Mouse (Mus musculus): ENCODE results near the gene Plekhg2. TPM values are rescaled to one million over a fixed set of nuclear protein-coding genes. Genes with fewer than 3 reads are reported as not detected.

Plekhg2 gene
- total and polyA plus RNA-seq, 3 experiments = 10.4 to 16.3 (median 14.3) TPM

GRCm38 (mm10) chr7:28359854-28360253 lies 12.5 kb downstream of the Plekhg2 start:
- Histone ChIP-seq H3K4me3 (no peak overlapping the region), H3K36me3 (ENCODE audit: control insufficient read depth, insufficient read depth, low read length) (no peaks in the 10 kb centered on the region), H3K27ac (no peak overlapping the region), H3K27me3 (ENCODE audit: control insufficient read depth, insufficient read depth, low read length) (no peaks in the 10 kb centered on the region), H3K79me2 (replicated peaks; ENCODE audit: control insufficient read depth, insufficient read depth, low read length) (no peaks in the 10 kb centered on the region), H3K4me1 (ENCODE audit: control insufficient read depth, insufficient read depth, low read length) (peaks cover 8% of the 10 kb centered on the region), H3K9ac (ENCODE audit: low read depth, low read length) (no peak overlapping the region)
- 78% methylated on average over 10 of the region's 10 CpGs for WGBS
- intact Hi-C loops (cut with DNase I) = no loop called here
- TF ChIP-seq CTCF (IDR thresholded peaks at IDR 0.05) (no peak), EP300 (IDR thresholded peaks at IDR 0.05; ENCODE audit: insufficient read depth, low read depth, low read length) (no peak), POLR2A (IDR thresholded peaks at IDR 0.05; ENCODE audit: insufficient read depth, low read depth, low read length) (no peak)
- peak in 1 of 2 experiments; percentile 25 for DNase-seq

- no peaks in the 10 kb centered on the region for H3K27me3 ChIP-seq (ENCODE audit: control insufficient read depth, insufficient read depth, low read length)
- no peak for DNase-seq
- 59% methylated on average over 7 of the region's 7 CpGs for WGBS
- intact Hi-C loops (cut with DNase I) = no loop called here
- H3K79me2 ChIP-seq (replicated peaks; ENCODE audit: control insufficient read depth, insufficient read depth, low read length) = no peaks in the 10 kb centered on the region
- TF ChIP-seq POLR2A (IDR thresholded peaks at IDR 0.05; ENCODE audit: insufficient read depth, low read depth, low read length) (no peak), CTCF (IDR thresholded peaks at IDR 0.05) (no peak), EP300 (IDR thresholded peaks at IDR 0.05; ENCODE audit: insufficient read depth, low read depth, low read length) (no peak)
- H3K27ac ChIP-seq = peak overlapping the region; percentile 68; the same call in 1 of the 2 replicates
- H3K36me3 ChIP-seq (ENCODE audit: control insufficient read depth, insufficient read depth, low read length) = no peaks in the 10 kb centered on the region
- H3K4me1 ChIP-seq (ENCODE audit: control insufficient read depth, insufficient read depth, low read length) = peaks cover 8% of the 10 kb centered on the region
- H3K9ac ChIP-seq (ENCODE audit: low read depth, low read length) = no peak overlapping the region
- H3K4me3 ChIP-seq = no peak overlapping the region
Measured at GRCm38 (mm10) chr7:28358431-28358830, 14.0 kb downstream of the Plekhg2 start.

- Histone ChIP-seq H3K4me1 (ENCODE audit: control insufficient read depth, insufficient read depth, low read length) (peaks cover 8% of the 10 kb centered on the region), H3K4me3 (no peak overlapping the region), H3K79me2 (replicated peaks; ENCODE audit: control insufficient read depth, insufficient read depth, low read length) (no peaks in the 10 kb centered on the region), H3K36me3 (ENCODE audit: control insufficient read depth, insufficient read depth, low read length) (no peaks in the 10 kb centered on the region), H3K27me3 (ENCODE audit: control insufficient read depth, insufficient read depth, low read length) (no peaks in the 10 kb centered on the region), H3K9ac (ENCODE audit: low read depth, low read length) (no peak overlapping the region), H3K27ac (peak overlapping the region; percentile 68; the same call in 1 of the 2 replicates)
- TF ChIP-seq CTCF (IDR thresholded peaks at IDR 0.05) (no peak), POLR2A (IDR thresholded peaks at IDR 0.05; ENCODE audit: insufficient read depth, low read depth, low read length) (peak; percentile 22; the same call in 1 of the 2 replicates), EP300 (IDR thresholded peaks at IDR 0.05; ENCODE audit: insufficient read depth, low read depth, low read length) (0 out of 2 replicates have a peak, but pooled peaks have one; percentile 19)
- intact Hi-C loops (cut with DNase I) = no loop called here
- WGBS = 7% methylated on average over 5 of the region's 5 CpGs
- peak in 1 of 2 experiments; percentile 14 for DNase-seq
Measured at GRCm38 (mm10) chr7:28357984-28358383, 14.4 kb downstream of the Plekhg2 start.

GRCm38 (mm10) chr7:28356981-28357380 lies 15.4 kb downstream of the Plekhg2 start:
- Histone ChIP-seq H3K27me3 (ENCODE audit: control insufficient read depth, insufficient read depth, low read length) (no peaks in the 10 kb centered on the region), H3K79me2 (replicated peaks; ENCODE audit: control insufficient read depth, insufficient read depth, low read length) (no peaks in the 10 kb centered on the region), H3K9ac (ENCODE audit: low read depth, low read length) (no peak overlapping the region), H3K27ac (peak overlapping the region; percentile 68), H3K4me3 (no peak overlapping the region), H3K4me1 (ENCODE audit: control insufficient read depth, insufficient read depth, low read length) (peaks cover 8% of the 10 kb centered on the region), H3K36me3 (ENCODE audit: control insufficient read depth, insufficient read depth, low read length) (no peaks in the 10 kb centered on the region)
- TF ChIP-seq POLR2A (IDR thresholded peaks at IDR 0.05; ENCODE audit: insufficient read depth, low read depth, low read length) (0 out of 2 replicates have a peak, but pooled peaks have one; percentile 16), EP300 (IDR thresholded peaks at IDR 0.05; ENCODE audit: insufficient read depth, low read depth, low read length) (peak; percentile 50; the same call in 1 of the 2 replicates), CTCF (IDR thresholded peaks at IDR 0.05) (0 out of 2 replicates have a peak, but pooled peaks have one; percentile 10)
- 10% methylated on average over 5 of the region's 5 CpGs for WGBS
- intact Hi-C loops (cut with DNase I) = no loop called here
- DNase-seq = peak; percentile 68 to 78

GRCm38 (mm10) chr7:28355221-28355620 lies 17.2 kb downstream of the Plekhg2 start:
- 82% methylated on average over 3 of the region's 3 CpGs for WGBS
- Histone ChIP-seq H3K79me2 (replicated peaks; ENCODE audit: control insufficient read depth, insufficient read depth, low read length) (0 out of 2 replicates have a peak, but pooled peaks cover 3% of the 10 kb centered on the region), H3K4me3 (no peak overlapping the region), H3K27ac (no peak overlapping the region), H3K36me3 (ENCODE audit: control insufficient read depth, insufficient read depth, low read length) (peaks cover 5% of the 10 kb centered on the region; the same call in 1 of the 2 replicates), H3K9ac (ENCODE audit: low read depth, low read length) (no peak overlapping the region), H3K27me3 (ENCODE audit: control insufficient read depth, insufficient read depth, low read length) (no peaks in the 10 kb centered on the region), H3K4me1 (ENCODE audit: control insufficient read depth, insufficient read depth, low read length) (peaks cover 11% of the 10 kb centered on the region)
- intact Hi-C loops (cut with DNase I) = no loop called here
- TF ChIP-seq POLR2A (IDR thresholded peaks at IDR 0.05; ENCODE audit: insufficient read depth, low read depth, low read length) (no peak), CTCF (IDR thresholded peaks at IDR 0.05) (no peak), EP300 (IDR thresholded peaks at IDR 0.05; ENCODE audit: insufficient read depth, low read depth, low read length) (no peak)
- DNase-seq = no peak

- H3K4me3 ChIP-seq = no peak overlapping the region
- no peak overlapping the region for H3K9ac ChIP-seq (ENCODE audit: low read depth, low read length)
- TF ChIP-seq CTCF (IDR thresholded peaks at IDR 0.05) (no peak), EP300 (IDR thresholded peaks at IDR 0.05; ENCODE audit: insufficient read depth, low read depth, low read length) (no peak), POLR2A (IDR thresholded peaks at IDR 0.05; ENCODE audit: insufficient read depth, low read depth, low read length) (no peak)
- 0 out of 2 replicates have a peak, but pooled peaks cover 3% of the 10 kb centered on the region for H3K79me2 ChIP-seq (replicated peaks; ENCODE audit: control insufficient read depth, insufficient read depth, low read length)
- no peaks in the 10 kb centered on the region for H3K27me3 ChIP-seq (ENCODE audit: control insufficient read depth, insufficient read depth, low read length)
- intact Hi-C loops (cut with DNase I) = no loop called here
- WGBS = 92% methylated on average over 3 of the region's 3 CpGs
- H3K36me3 ChIP-seq (ENCODE audit: control insufficient read depth, insufficient read depth, low read length) = peaks cover 5% of the 10 kb centered on the region; the same call in 1 of the 2 replicates
- DNase-seq = no peak
- peaks cover 12% of the 10 kb centered on the region for H3K4me1 ChIP-seq (ENCODE audit: control insufficient read depth, insufficient read depth, low read length)
- no peak overlapping the region for H3K27ac ChIP-seq
Measured at GRCm38 (mm10) chr7:28354596-28354995, 17.8 kb downstream of the Plekhg2 start.
